ENCODE assay signal across 16 mouse cellular contexts in genomic region chr6:121232652-121233051, GRCm38 (mm10).
"Had no signal": no experiment of that assay in that cellular context is flagged by ENCODE, and none has a peak within 500 bp of the region (broad histone marks: within the 10 kb centered on the region; RNA-seq: fewer than 3 reads in every experiment).

No protein-coding gene starts in this region.

- H3K4me3 ChIP-seq: neural tube, embryonic 13.5 days; neural tube, embryonic 15.5 days; stomach, embryonic 15.5 days had no signal

- H3K4me2 ChIP-seq: neural tube, embryonic 13.5 days; neural tube, embryonic 15.5 days; stomach, embryonic 15.5 days had no signal

- H3K4me1 ChIP-seq: neural tube, embryonic 13.5 days; neural tube, embryonic 15.5 days; stomach, embryonic 15.5 days had no signal

- H3K9me3 ChIP-seq: neural tube, embryonic 13.5 days; neural tube, embryonic 15.5 days; stomach, embryonic 15.5 days had no signal

- H3K9ac ChIP-seq: neural tube, embryonic 13.5 days; neural tube, embryonic 15.5 days; stomach, embryonic 15.5 days had no signal

- DNase-seq: retina, postnatal 1 day; right cerebral cortex, adult 18-20 months; right cerebral cortex, postnatal 14 days; right cerebral cortex, postnatal 25 days; right cerebral cortex, postnatal 4 days; spleen, adult 18-20 months; thymus, adult 18-20 months; thymus, adult 2 months; thymus, postnatal 14 days; thymus, postnatal 25 days; thymus, postnatal 36 days; thymus, postnatal 4 days had no signal

- H3K36me3 ChIP-seq: neural tube, embryonic 13.5 days; neural tube, embryonic 15.5 days; stomach, embryonic 15.5 days had no signal

- H3K27ac ChIP-seq: neural tube, embryonic 13.5 days; neural tube, embryonic 15.5 days; stomach, embryonic 15.5 days; stomach, postnatal 0 days had no signal

- H3K27me3 ChIP-seq: neural tube, embryonic 13.5 days; neural tube, embryonic 15.5 days; stomach, embryonic 15.5 days had no signal
